Mouse (Mus musculus): ENCODE data around the gene Stmnd1.
"Not testable (repeated sequence)": the region's sequence is repeated elsewhere in the genome, so short reads cannot be mapped to it uniquely, and the experiment has no call there.

The Stmnd1 gene

DNA sequence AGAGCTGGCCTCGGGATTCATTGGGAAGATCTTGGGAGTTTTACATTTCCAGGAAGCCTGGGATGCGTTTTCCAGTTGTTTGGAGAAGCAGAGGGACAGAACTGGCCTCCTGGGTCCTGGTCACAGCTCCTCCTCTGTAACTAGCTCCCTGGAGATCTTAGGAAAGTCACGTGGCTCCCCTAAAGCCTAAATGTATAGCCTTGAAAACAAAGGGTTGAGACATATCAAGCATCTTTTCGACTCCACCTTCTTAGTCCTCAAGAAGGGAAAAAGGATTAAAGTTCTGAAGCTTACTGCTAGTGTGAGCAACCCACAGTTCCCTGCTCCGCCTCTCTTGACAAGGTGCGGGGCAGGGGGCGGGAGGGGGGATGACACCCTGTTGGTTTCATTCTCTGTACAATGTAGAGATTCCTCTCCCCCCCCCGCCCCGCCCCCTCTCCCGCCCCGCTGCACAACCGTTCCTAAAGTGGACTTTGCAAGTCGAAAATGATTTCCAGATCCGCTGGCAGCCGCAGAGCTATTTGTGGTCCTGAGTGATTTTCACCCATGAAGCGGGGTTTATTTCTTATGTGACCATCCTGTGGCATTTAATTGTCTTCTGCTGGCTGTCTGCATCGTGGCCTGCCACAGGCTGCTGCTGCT, 589 bp upstream of the Stmnd1 start:
- POLR2A ChIA-PET = interaction anchor here in 2 of 4 experiments (0.5 to 1.2 kb wide), 3 partner anchors 10 to 243 kb away, joined by 3 to 4 read pairs (median 4); partner anchors contain the start of gene Cap2 (in 1 of the 2)

DNA sequence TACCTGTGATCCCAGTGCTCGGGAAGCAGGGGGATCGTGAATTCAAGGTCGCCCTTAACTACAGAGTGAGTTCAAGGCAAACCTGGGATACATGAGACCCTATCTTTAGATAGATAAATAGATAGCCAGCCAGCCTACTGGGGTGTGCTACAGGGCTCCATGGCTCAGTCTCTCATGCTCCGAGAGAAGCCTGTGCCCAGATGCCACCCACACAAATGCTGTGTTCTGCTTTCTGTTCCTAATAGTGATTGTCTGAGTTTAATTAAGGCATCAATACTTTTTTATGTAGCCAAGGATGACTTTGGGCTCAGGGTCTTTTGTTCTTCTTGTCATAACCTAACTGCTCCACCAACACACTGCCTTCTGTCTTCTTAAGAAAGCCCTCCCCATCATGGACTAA, 2.2 kb downstream of the Stmnd1 start:
- POLR2A ChIA-PET = no interaction called here
- CTCF ChIA-PET = no interaction called here

More for the DNA sequence above, 589 bp upstream of the Stmnd1 start:
- CTCF ChIA-PET = interaction anchor here in 1 of 4 experiments (0.5 kb wide), 1 partner anchor 688 kb away, joined by 3 read pairs; no protein-coding TSS in a partner anchor

DNA sequence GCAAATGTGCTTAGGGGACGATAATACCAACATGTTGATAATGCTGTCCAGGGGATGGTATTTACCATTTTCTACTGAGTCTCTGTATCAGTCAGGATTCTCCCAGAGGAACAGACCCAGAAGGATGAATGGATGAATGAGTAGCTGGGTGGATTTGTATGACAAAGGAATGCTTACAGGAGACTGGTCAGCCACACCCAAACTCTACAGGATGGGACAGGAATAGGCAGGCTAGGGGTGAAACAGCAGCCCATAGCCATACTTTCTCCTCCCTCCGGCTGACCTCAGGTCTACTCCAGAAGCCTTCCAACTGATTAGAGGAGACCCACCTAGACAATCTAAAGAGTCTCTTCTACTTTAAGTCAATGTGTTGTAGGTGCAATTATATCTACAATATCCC, 9.0 kb downstream of the Stmnd1 start:
- CTCF ChIA-PET = no interaction called here
- POLR2A ChIA-PET = interaction anchor here in 2 of 4 experiments (0.7 to 1.2 kb wide), 2 partner anchors 8 to 9 kb away, joined by 3 to 5 read pairs; partner anchors contain the start of gene Stmnd1 (in 2 of the 2)

DNA sequence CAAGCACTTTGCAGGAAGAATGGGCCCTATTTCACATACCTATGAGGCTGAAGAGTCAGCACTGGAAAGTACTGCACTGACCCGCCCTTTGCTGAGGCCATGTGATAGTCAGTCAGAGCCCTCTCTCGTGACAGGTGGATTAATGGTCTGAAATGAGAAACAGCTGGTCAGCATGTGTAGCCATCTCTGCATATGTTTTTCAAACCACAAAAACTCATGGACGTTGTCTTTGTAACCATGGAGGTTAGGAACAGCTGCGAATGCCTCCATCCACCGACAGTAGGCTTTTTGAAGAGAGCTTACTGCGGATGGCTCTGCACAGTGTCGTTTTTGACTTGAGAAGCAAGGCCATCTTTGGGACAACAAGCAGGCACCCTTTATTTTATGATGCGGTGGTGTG, 14.3 kb downstream of the Stmnd1 start:
- CTCF ChIA-PET = no interaction called here

DNA sequence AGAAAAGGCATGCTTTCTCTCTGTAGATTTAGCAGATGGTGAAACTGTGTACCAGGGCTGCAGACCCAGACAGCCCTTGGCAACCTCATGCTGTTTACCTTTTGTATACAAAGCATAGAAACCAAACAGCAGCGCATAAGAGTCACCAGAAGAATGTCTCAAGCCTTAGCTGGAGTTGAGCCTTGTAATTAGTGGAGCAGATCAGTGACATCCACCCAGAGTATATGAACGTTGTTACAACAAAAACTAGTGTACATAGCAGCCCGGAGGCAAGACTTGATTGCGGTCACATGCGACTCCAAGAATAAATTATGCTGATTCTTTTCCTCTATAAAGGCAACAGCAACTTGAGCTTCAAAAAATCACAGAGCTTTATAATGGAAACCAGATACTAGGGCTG, 14.9 kb downstream of the Stmnd1 start:
- CTCF ChIA-PET = no interaction called here
- POLR2A ChIA-PET = interaction anchor here in 1 of 4 experiments (1.0 kb wide), 1 partner anchor 9 kb away, joined by 3 read pairs; no protein-coding TSS in a partner anchor

More for the DNA sequence above, 14.3 kb downstream of the Stmnd1 start:
- POLR2A ChIA-PET = no interaction called here

DNA sequence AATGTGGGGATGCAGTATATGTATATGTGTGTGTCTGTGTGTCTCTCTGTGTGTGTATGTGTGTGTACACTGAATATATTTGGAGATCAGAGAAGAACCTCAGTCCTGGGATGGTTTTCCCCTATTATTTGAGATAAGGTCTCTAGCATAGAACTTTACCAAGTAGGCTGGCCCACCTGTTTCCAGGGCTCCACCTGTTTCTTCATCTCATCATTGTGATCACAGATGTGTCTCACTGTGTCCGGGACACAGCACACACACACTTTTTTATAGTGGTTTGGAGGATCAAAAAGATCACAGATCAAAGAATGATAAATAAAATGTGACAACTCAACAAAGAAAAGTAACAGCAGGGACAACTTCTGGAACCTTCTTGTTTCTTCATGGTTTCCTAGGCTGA, 17.0 kb downstream of the Stmnd1 start:
- ChIA-PET CTCF (interaction anchor here in 2 of 4 experiments (0.5 to 0.6 kb wide), 2 partner anchors 253 to 685 kb away, joined by 3 to 9 read pairs; no protein-coding TSS in a partner anchor), POLR2A (no interaction called here)

DNA sequence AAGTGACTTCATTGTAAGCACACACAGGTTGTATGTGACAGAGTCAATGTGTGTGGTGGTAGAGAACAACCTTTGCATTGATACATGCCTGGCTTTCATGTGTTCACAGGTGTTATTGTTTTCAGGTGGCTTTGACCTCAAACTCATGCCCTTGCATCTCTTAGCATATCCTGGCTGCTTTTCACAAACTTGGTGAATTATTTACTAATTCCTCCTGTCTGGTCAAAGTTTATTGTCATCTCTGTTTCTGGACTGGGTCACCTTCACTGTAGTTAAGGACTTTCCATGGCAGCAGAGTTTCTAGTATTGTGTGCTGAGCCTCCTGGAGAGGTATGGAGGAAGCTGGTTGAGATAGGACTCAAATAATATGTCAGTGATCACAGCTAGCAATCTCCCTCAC, 20.8 kb downstream of the Stmnd1 start:
- POLR2A ChIA-PET = no interaction called here
- CTCF ChIA-PET = interaction anchor here in 1 of 4 experiments (0.6 kb wide), 1 partner anchor 607 kb away, joined by 3 read pairs; no protein-coding TSS in a partner anchor

DNA sequence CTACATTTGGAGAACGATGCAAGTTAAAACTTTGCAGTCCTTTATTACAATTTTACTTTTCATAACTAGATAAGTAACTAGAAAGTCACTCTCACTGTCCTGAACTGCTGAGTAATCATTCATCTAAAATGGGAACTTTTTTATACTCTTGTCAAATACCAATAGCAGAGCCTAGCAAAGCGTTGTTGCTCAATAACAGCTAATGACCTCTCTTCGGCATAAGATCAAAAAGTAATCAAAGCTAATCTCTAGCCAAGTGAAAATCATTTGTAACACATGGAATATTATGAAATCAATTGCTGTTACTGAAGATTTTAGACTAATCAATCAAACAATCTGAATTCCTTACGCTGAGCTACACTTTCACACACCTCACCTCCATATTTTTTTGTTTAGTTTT, 24.2 kb downstream of the Stmnd1 start:
- POLR2A ChIA-PET = interaction anchor here in 2 of 4 experiments (0.6 to 0.9 kb wide), 3 partner anchors 9 to 1589 kb away, joined by 3 to 4 read pairs (median 3); no protein-coding TSS in a partner anchor
- CTCF ChIA-PET = no interaction called here

DNA sequence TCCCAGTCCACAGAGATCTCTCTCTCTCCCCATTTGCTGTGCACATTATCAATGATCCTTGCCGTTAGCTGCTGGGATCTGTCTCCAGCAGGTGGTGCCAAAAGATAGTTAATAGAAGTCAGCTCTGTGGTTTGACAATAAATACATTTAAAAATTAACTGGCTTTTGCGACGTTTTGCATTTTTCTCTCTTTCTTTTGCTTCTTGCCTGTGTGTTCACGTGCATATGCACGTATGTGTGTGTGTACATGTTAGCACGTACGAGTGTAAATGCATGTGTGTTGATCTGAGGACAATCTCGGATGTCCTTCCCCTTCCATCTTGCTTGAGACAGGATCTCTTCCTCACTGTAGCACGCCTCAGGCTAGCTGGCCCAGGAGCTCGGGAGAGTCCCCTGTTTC, 37.3 kb downstream of the Stmnd1 start:
- ChIA-PET POLR2A (interaction anchor here in 1 of 4 experiments (0.6 to 0.9 kb wide), 3 partner anchors 11 to 113 kb away, joined by 3 read pairs; no protein-coding TSS in a partner anchor), CTCF (interaction anchor here in 3 of 4 experiments (0.6 to 2.9 kb wide), 18 partner anchors 149 to 1035 kb away, joined by 3 to 8 read pairs (median 4); no protein-coding TSS in a partner anchor)

DNA sequence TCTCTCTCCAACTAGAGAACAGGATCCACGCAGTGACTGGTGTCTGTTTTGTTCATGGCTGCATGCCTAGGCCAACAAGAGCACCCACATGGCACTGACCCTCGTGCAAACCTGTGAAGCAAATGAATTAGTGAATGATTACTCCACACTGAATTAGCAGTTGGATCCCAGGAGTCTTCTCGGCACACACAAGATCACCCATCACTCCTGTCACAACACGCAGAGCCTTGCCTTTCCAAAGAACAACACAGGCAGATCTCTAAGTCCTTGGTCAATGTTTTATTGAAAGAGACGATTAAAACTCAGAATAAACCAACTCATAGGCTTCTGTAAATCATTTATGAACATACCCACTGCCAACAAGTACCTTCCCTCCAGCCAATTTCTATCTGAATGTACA, 39.7 kb downstream of the Stmnd1 start:
- ChIA-PET CTCF (no interaction called here), POLR2A (no interaction called here)

DNA sequence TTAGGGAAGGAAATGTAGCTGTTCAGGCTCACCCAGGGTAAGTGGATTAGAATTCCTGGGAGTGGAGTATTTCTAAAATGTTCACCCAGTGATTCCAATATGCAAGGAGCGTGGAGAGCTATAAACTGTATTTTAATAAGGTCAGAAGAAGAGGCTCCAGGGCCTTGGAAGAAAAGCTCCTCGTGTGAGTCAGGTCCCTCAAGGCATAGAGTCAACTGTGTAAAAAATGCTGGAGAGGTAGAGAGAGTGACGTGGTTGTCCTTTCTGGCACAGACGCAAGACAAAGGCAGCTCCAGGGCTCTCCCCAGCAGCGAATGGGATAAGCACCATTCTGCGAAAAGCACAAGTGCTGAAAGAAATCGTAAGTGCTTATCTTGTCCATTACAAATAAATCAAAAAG, 41.6 kb downstream of the Stmnd1 start:
- ChIA-PET POLR2A (interaction anchor here in 1 of 4 experiments (0.7 kb wide), 1 partner anchor 17 kb away, joined by 3 read pairs; no protein-coding TSS in a partner anchor), CTCF (no interaction called here)

DNA sequence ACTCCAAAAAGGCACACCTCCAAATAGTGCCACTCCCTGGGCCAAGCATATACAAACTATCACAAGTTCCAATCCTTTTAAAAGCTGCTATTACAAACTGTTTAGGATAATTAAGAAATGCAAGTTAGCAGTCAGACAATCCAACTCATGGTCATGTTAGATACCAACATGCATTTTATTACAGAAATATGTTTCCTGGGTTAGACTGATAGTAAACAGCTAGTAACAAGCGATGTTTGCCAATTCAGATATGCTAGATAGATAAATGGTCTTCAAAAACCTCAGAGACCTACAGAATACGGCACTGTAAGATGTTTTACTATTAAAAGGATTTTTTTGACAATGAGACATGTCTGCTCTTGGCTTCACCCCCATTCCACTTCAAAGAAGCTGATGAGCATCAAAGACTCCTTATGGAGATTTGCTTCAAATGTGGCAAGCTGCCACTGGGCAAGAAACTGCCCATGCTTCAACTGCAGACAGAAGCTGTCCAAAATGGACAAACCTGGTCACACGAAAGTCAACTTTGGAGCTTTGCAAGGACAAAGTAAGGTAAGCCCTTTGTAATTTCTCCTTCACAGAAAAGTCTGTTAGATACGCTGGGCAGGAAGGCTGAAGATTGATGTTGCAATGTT, 52.9 kb downstream of the Stmnd1 start:
- POLR2A ChIA-PET = no interaction called here

DNA sequence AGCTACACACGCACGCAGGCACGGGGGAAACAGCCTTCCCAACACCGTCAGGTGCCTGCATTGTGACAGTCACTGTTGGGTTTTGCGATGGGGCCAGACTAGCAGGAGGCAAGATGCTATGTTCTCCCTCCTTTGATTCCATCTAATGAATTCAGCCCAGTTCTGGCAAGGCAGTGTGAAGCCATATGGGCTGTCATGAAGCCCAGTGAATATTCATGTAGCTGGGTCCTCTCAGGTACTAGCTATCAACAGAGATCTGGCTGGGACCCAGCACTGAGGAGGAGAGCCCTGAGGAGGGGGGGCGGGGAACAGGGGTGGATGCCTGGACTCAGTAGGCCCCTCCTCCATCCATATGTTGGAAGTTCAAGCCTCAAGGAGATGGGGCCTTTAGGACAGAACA, 61.5 kb downstream of the Stmnd1 start:
- ChIA-PET POLR2A (no interaction called here), CTCF (interaction anchor here in 1 of 4 experiments (0.6 kb wide), 1 partner anchor 354 kb away, joined by 7 read pairs; no protein-coding TSS in a partner anchor)

More for the DNA sequence above, 52.9 kb downstream of the Stmnd1 start:
- CTCF ChIA-PET = no interaction called here

DNA sequence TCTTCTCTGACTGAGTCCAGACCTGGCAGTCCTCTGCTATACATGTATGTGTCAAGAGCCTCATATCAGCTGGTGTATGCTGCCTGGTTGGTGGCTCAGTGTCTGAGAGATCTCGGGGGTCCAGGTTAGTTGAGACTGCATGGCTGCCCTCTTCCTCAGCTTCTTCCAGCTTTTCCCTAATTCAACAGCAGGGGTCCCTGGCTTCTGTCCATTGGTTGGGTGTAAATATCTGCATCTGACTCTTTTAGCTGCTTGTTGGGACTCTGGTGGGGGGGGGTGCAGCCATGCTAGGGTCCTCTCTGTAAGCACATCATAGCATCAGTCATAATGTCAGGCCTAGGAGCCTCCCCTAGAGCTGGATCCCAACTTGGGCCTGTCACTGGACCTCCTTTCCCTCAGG, 62.8 kb downstream of the Stmnd1 start:
- POLR2A ChIA-PET = not testable (repeated sequence)
- CTCF ChIA-PET = interaction anchor here in 1 of 4 experiments (0.6 kb wide), 1 partner anchor 1881 kb away, joined by 3 read pairs; no protein-coding TSS in a partner anchor

DNA sequence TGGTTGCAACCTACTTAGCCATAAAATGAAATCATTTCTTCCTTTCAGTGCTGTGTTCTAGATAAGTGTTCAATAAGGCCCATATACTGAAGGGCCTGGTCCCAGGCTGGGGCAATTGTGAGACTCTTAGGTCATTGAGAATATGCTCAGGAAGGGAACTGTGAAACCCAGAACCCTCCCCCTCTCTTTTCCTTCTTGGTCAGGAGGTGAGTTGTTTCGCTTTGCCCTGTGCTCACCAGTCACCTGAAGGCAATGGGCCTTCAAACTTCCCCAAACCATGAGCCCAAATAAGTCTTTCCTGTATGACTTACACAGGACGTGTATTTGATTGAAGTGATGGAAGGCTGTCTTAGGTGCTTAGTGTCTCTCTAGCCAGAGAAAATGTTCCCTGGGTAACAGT, 64.3 kb downstream of the Stmnd1 start:
- POLR2A ChIA-PET = no interaction called here
- CTCF ChIA-PET = no interaction called here

DNA sequence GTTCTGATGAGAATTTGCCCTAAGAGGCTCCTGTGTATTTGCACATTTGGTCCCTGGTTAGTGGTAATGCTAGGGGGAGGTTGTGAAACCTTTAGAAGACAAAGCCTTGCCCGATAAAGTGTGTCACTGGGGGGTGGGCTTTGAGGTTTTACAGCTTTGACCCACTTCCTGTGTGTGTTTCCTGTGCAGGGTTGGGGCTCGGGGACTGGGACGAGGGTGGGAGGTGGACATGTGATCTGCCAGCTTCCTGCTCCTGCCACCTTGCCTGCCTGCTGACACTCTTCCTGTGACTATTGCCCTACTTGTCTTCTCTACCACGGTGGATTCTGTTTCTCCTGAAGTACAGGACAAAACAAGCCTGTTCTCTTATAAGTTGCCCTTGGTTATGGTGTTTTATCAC, 66.4 kb downstream of the Stmnd1 start:
- ChIA-PET POLR2A (no interaction called here), CTCF (no interaction called here)

DNA sequence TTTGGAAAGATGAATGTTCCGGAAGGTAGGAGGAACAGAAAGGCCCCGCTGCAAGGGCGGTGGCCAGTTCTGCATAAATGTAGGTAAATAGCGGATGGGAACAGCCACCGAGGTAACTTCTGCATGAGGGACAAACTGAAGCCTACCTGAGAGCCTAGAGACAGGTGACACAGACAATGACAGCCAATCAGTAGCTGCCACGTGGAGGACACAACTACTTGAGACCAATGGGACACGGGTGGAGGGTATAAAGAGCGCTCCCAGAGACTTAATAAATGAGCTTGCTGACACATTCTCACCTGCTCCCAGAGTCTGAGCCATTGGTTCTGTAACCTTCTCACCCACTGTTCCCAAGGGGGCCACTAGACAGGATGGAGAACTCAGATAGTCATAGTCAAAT, 67.1 kb downstream of the Stmnd1 start:
- ChIA-PET CTCF (interaction anchor here in 1 of 4 experiments (0.6 kb wide), 1 partner anchor 85 kb away, joined by 4 read pairs; no protein-coding TSS in a partner anchor), POLR2A (no interaction called here)

DNA sequence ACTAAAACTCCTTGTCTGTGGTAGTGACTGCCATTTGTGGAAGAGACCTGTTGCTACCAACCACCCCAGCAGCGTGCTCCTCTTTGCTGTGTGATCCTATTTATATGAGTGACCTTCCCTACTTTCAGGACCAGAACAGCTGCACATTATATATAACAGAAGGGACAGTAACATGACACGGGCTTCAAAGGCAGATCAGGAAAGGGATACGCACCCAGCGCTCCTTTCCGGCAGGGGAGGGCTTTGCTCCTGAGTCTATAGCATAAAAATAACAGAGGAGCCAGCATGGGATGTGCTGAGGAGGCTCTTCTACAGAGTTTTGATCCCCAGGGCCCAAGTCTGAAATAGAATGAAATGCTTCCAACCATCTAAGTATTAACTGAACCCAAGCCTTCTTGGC, 67.9 kb downstream of the Stmnd1 start:
- ChIA-PET POLR2A (no interaction called here), CTCF (no interaction called here)

DNA sequence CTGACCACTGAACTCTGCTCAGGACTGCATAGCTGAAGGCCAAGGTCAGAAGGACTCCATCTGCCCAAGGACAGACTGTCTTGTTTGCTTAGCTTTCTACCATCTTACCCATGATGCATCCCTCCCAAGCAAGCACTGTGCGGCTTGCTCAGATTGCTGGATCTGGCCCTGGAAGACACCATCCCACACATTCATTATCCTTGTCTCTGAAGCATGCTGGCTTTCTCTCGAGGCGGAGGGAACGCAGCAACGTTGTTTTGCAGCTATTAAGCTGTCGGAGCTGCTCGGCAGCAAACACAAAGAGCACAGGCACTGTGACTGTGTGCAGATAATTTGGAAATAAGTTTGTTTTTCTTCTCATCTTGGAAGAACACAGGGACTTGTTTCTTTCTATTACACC, 69.7 kb downstream of the Stmnd1 start:
- CTCF ChIA-PET = no interaction called here
- POLR2A ChIA-PET = no interaction called here

DNA sequence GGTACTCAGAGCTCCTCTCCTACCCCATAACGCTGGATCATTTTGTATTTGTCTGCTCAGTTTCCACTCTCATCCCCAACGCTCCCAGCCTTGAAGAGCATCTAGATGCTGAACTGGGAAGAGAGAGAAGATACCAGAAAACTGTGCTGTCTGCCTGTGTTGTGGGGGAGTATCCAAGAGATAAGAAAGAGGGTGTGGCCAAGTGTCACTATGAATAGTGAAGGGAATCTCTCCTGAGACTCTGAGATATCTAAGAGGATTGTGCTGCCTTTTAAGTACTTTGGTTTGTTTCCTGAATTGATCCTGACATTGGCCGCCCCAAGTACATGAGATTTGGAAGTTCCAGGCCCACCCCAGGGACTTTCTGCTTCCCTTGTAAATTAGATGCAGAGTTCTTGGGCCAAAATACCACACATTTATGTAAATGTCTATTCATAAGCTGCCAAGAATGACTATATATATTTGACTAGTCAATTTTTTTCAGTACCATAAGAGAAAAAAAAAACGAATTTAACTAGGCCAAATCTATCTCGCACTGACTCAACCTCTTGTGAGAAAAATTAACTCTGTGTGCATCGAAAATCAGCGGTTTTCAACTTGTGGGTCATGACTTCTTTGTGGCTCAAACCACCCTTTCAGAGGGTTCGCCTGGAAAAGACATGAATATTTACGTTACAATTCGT, 73.5 kb downstream of the Stmnd1 start:
- ChIA-PET POLR2A (interaction anchor here in 1 of 4 experiments (0.5 kb wide), 1 partner anchor 1843 kb away, joined by 3 read pairs; no protein-coding TSS in a partner anchor), CTCF (no interaction called here)
